Mouse (Mus musculus): ENCODE data around the gene Rora. TPM values are rescaled to one million over a fixed set of nuclear protein-coding genes. Genes with fewer than 3 reads are reported as not detected.

Rora gene
- polyA plus RNA-seq, 1 experiment from 2014 or later: 9.0 TPM

DNA sequence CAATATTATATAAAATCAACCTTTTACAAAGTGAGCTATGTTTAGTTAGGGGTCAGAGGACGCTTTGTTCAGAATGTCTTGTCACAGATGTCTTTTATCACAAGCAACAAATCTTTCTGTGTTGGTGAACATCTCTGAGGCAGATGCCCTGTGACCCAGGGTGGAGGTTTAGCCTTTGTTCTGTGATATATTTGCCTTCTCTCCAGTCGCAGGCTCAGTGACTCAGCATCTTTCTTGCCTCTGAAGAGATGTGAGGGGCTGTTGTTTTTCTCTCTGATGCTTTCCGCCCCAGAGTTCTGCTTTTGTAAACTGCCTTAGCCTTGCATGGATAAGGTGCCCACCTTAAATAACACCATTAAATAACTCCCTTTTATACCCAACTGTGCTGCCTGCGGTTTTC, 488.3 kb downstream of the Rora start:
- CTCF ChIA-PET: no interaction called here
- POLR2A ChIA-PET: no interaction called here
- in situ Hi-C loops (cut with MboI; ENCODE audit: low pct_unique_long_range_greater_than_20kb): no loop called here
- DNase-seq (ENCODE audit: low read depth, low spot score) (no peak), ATAC-seq (no peak)
- TF ChIP-seq CTCF (IDR thresholded peaks at IDR 0.05): no peak
- H3K27me3 ChIP-seq: no peaks in the 10 kb centered on the region

DNA sequence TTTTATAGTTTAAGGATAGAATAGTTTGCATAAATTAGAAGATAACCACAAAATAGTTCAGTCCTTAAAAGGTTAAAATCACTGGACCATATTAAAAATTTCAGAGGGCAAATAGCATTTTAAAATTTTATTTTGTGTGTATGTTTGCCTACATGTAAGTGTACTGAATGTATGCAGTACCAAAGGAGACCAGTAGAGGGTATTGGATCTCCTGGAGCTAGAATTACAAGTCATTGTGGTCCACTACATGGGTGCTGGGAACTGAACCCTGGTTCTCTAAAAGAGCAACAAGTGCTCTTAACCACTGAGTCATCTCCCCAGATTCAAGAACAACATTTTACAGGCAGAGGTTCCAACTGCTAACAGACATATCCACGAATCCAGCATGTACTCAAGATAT, 493.4 kb downstream of the Rora start:
- in situ Hi-C loops (cut with MboI; ENCODE audit: low pct_unique_long_range_greater_than_20kb): no loop called here
- DNase-seq (ENCODE audit: low read depth, low spot score) (no peak), ATAC-seq (no peak)
- ChIA-PET POLR2A (no interaction called here), CTCF (no interaction called here)
- H3K27me3 ChIP-seq: no peaks in the 10 kb centered on the region
- peak; percentile 39 for TF ChIP-seq CTCF (IDR thresholded peaks at IDR 0.05)

DNA sequence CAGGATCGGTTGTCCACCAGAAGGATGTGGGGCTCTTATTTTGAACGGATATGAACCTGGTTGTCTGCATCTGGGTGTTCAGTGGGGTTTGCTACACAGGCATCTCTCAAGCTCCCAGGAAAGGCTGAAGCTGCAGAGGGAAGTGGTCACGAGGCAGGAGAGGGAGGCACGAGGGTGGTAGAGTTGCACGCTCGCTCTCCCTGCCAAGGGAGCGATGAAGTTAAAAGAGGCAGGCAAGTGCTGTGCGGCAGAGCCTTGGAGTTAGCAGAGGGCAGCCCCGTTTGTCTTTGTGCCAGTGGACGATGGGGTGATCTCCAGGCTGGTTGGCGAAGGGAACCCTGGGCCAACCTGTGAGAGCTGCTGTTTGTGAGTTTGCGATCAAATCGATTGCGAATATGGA, 496.6 kb downstream of the Rora start:
- ChIA-PET CTCF (no interaction called here), POLR2A (no interaction called here)
- no peak for TF ChIP-seq CTCF (IDR thresholded peaks at IDR 0.05)
- DNase-seq (ENCODE audit: low read depth, low spot score) (no peak), ATAC-seq (no peak)
- in situ Hi-C loops (cut with MboI; ENCODE audit: low pct_unique_long_range_greater_than_20kb): no loop called here
- no peaks in the 10 kb centered on the region for H3K27me3 ChIP-seq

DNA sequence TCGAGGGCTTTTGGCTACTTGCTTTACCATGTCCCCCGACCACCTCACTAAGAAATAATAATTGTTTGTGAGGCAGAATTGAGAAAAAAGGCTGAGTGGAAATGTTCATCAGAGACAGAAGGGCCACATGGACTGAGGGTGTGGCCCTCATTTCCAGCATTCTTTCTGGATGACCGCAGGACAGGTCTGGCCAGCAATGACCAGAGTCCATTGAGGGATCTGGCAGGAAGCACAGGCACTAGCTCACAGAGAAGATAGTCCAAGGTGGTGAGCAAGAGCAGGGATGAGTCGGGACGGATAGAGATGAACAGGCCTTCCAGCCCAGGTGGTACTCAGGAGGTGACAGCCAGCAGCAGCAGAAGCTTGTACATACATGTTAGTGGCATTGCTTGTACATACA, 501.1 kb downstream of the Rora start:
- ChIA-PET POLR2A (interaction anchor here (0.6 to 0.9 kb wide), 3 partner anchors 10 to 1409 kb away, joined by 3 to 4 read pairs (median 3); no protein-coding TSS in a partner anchor), CTCF (no interaction called here)
- ATAC-seq (no peak), DNase-seq (ENCODE audit: low read depth, low spot score) (no peak)
- in situ Hi-C loops (cut with MboI; ENCODE audit: low pct_unique_long_range_greater_than_20kb): no loop called here
- no peaks in the 10 kb centered on the region for H3K27me3 ChIP-seq
- no peak for TF ChIP-seq CTCF (IDR thresholded peaks at IDR 0.05)

DNA sequence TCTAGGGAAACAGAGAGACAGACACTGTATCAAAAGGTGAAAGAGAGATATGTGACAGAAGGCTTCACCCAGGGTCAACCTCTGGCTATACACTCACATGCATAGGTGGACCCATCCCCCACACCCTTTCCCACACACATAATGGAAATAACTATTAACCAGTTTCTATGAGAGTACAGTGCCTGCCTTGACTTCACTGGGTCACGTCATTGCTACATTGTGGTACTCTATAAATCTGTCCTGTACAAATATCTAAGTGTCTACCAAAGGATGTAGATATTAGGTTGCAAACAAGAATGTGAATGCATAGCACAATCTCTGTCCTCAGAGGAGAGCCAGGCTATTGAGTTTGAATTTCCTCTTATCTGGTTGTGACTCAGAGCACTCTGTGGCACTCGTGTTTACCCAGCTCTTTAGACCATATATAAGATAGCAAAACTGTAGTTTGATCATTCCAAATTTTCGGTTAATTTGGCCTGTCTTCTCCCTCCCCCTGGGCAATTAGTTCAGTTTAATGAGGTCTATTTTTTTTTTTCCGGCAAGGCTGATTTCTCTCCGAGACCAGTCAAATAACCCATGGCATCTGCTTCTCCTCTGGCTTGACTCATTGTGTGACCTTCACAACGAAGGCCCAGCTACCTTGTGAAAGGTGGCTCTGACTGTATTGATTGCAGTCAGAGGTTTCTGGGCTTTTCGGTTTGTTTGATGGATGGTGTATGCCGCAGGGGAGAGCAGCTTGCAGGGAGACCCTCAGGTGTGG, 502.4 kb downstream of the Rora start:
- in situ Hi-C loops (cut with MboI; ENCODE audit: low pct_unique_long_range_greater_than_20kb): no loop called here
- no peak for ATAC-seq
- no peak for TF ChIP-seq CTCF (IDR thresholded peaks at IDR 0.05)
- ChIA-PET POLR2A (interaction anchor here (0.6 kb wide), 1 partner anchor 1317 kb away, joined by 4 read pairs; no protein-coding TSS in a partner anchor), CTCF (interaction anchor here (1.2 to 1.3 kb wide), 2 partner anchors 60 to 140 kb away, joined by 3 to 4 read pairs; no protein-coding TSS in a partner anchor)
- no peaks in the 10 kb centered on the region for H3K27me3 ChIP-seq
- DNase-seq (ENCODE audit: low read depth, low spot score): no peak

DNA sequence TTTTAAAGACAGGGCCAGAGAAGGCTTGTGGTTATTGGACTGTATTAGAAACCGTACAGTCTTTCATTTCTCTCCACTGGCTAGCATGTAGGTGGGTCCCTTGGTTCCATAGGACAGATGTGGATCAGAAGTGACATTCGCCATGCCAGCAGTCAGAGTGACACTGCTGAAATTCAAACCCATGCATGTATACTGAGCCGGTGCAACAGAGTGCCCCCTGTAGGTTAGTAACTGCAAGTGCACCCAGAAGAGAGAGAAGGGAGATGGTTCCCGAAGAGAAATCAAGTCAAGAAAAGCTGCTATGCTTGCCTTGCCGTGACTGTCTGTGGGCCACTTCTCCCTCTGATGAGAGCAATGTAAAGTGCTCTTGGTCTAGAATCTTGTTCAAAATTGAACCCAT, 507.2 kb downstream of the Rora start:
- ATAC-seq: no peak
- ChIA-PET POLR2A (interaction anchor here (0.7 kb wide), 1 partner anchor 20 kb away, joined by 4 read pairs; no protein-coding TSS in a partner anchor), CTCF (interaction anchor here (1.6 kb wide), 1 partner anchor 9 kb away, joined by 3 read pairs; no protein-coding TSS in a partner anchor)
- TF ChIP-seq CTCF (IDR thresholded peaks at IDR 0.05): peak; percentile 37
- in situ Hi-C loops (cut with MboI; ENCODE audit: low pct_unique_long_range_greater_than_20kb): no loop called here
- DNase-seq (ENCODE audit: low read depth, low spot score): no peak
- H3K27me3 ChIP-seq: no peaks in the 10 kb centered on the region

DNA sequence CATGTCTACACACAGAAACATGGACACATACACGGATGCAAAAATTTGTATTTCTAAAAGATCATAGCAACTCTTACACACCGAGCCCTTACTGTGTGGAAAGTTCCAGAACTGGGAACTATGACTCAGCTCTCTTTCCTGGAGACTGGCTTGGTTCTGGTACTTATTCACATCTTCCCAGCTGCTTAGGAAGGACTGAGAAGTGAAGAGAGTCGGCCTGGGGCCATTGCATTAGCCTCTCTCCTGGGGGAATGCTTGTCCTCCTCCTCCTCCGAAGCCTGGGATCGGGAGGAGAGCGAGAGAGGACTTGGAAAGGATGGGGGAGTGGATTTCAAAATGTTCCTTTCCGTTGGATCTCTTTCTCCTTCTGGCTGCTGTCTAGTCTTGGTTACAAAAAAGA, 511.1 kb downstream of the Rora start:
- in situ Hi-C loops (cut with MboI; ENCODE audit: low pct_unique_long_range_greater_than_20kb): no loop called here
- no peak for DNase-seq (ENCODE audit: low read depth, low spot score)
- CTCF ChIA-PET: no interaction called here
- POLR2A ChIA-PET: no interaction called here
- TF ChIP-seq CTCF (IDR thresholded peaks at IDR 0.05): no peak
- ATAC-seq: no peak
- no peaks in the 10 kb centered on the region for H3K27me3 ChIP-seq

DNA sequence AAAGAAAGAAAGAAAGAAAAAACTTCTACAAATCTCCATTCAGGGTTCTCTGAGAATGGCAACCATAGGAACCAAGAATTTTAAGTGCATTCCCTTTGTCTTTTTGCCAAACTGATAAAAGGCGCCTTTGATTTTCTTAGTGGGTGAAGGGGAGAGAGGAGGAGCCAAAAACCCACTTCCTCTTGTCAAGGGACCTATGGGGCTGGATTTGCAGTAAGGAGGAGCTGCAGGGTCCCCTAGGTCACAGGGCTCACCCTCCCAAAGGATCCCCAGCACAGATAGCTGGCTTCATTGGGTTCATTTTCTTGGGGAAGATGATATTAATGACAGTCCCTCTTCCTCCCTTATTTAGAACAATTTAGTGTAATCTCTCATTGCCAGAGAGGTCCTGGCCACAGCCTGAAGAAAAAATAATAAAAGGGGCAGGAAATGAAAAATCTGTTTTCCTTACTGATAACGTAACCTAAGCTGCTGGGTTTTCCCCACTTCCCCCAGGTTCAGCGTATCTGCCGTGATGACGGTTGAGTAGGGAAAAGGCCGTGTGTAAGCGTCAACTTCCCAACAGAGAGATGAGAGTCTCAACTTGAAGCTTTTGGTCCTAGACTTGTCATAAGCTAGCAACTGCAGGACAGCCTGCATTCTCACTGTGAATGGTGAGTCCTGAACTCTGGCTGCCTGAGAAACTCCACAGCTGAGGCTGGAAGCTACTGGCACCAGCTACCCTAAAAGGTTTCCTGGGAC, 511.7 kb downstream of the Rora start:
- no peak for ATAC-seq
- POLR2A ChIA-PET: no interaction called here
- TF ChIP-seq CTCF (IDR thresholded peaks at IDR 0.05): no peak
- in situ Hi-C loops (cut with MboI; ENCODE audit: low pct_unique_long_range_greater_than_20kb): no loop called here
- no peak for DNase-seq (ENCODE audit: low read depth, low spot score)
- H3K27me3 ChIP-seq: no peaks in the 10 kb centered on the region
- CTCF ChIA-PET: no interaction called here

DNA sequence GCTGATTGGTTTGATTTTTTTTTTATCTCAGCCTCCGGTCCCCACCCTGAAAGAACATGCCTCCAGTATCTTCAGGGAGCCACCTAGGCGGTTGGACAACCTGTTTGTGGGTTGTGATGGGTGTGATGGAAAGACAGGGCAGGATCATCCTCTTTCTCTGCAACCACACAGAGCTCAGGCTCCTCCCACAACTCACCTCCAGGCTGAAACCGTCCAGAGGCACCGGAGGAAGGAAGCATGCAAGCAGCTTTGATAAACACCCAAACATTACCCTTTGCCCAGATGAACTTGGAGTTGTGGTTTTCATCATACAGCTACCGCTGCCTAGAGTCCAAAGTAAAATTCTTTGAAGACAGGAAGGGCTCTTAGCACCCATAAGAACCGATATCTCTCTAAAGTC, 520.5 kb downstream of the Rora start:
- TF ChIP-seq CTCF (IDR thresholded peaks at IDR 0.05): no peak
- POLR2A ChIA-PET: no interaction called here
- ATAC-seq (no peak), DNase-seq (ENCODE audit: low read depth, low spot score) (no peak)
- CTCF ChIA-PET: no interaction called here
- peaks cover 7% of the 10 kb centered on the region for H3K27me3 ChIP-seq
- in situ Hi-C loops (cut with MboI; ENCODE audit: low pct_unique_long_range_greater_than_20kb): no loop called here

DNA sequence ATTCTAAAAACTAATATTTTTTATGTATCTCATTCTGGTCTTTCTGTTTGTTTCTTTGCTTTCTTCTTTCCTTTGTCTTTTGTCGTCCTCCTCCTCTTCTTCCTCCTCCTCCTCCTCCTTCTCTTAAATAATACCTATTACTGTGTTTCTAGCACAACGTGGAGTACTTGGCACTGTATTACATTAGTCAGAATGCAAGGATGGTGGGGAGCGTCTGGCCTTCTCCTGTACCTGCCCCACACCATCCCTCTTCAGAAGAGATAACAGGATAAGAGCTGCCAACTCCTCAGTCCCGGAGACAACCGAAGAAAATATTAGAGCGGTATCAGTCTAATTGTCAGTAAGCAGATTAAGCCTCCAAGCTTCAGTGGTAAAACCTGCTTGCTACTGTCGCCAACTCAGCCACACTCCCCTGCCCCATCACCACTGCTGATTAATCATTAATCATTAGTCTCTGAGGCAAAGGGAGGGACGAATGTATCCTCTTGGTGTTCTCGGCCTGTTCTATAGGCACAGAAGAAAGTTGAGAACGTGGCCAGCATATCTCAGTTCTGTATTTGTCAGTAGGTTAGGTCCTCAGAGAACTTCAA, 521.0 kb downstream of the Rora start:
- peaks cover 7% of the 10 kb centered on the region for H3K27me3 ChIP-seq
- POLR2A ChIA-PET: interaction anchor here (0.6 kb wide), 1 partner anchor 521 kb away, joined by 4 read pairs; the partner anchor contains the start of gene Rora
- DNase-seq (ENCODE audit: low read depth, low spot score) (no peak), ATAC-seq (no peak)
- no peak for TF ChIP-seq CTCF (IDR thresholded peaks at IDR 0.05)
- in situ Hi-C loops (cut with MboI; ENCODE audit: low pct_unique_long_range_greater_than_20kb): no loop called here
- CTCF ChIA-PET: no interaction called here

DNA sequence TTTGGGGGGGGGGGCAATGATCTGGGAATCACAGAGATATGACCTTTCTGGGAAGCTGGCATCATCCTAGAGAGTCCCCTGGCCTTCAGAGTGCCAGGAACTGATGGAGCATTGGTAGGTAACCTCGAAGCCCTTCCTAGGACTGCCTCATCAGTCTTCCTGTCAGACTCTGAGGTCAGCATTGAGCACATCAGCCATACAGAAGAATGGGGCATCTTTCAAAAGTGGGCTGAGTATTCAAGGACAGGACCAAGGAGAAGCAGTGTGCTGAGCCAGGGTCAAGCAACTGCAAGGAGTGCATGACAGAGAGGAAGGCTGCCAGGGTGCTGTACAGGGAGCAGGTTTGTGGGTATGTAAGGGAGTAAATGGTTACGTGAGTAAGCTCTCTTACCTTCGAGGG, 523.4 kb downstream of the Rora start:
- ATAC-seq (no peak), DNase-seq (ENCODE audit: low read depth, low spot score) (no peak)
- in situ Hi-C loops (cut with MboI; ENCODE audit: low pct_unique_long_range_greater_than_20kb): no loop called here
- ChIA-PET CTCF (interaction anchor here (1.5 kb wide), 1 partner anchor 18 kb away, joined by 5 read pairs; no protein-coding TSS in a partner anchor), POLR2A (interaction anchor here (0.5 to 0.6 kb wide), 2 partner anchors 26 to 60 kb away, joined by 3 read pairs; no protein-coding TSS in a partner anchor)
- TF ChIP-seq CTCF (IDR thresholded peaks at IDR 0.05): no peak
- no peaks in the 10 kb centered on the region for H3K27me3 ChIP-seq

Measured in Patski (cell line).